Mouse (Mus musculus): ENCODE measurements around the gene Ipmk. TPM values are rescaled to one million over a fixed set of nuclear protein-coding genes. Genes with fewer than 3 reads are reported as not detected.

Gene Ipmk
- total and polyA plus RNA-seq, 3 experiments = 14.7 to 27.1 (median 23.8) TPM

DNA sequence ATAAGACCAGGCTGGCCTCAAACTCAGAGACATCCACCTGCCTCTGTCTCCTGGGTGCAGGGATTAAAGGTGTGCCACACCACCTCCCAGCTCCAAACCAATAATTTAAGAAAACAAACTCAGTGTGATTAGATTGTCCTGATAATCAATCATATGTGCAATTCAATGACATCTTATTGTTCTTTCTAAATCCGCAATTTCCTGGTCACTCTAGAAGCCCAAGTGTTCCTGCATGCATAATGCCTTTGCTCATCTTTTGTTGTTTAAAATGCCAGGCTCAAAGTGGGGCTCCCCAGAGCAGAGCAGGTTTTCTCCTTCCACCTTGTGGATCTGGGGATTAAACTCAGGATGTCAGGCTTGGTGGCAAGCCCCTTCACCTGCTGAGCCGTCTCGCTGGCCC, 37.3 kb upstream of the Ipmk start:
- no peak overlapping the region for H3K27ac ChIP-seq (ENCODE audit: insufficient read depth, low read depth)
- H3K4me2 ChIP-seq (ENCODE audit: insufficient read depth, low read depth, poor library complexity, severe bottlenecking) = no peak overlapping the region
- no peaks in the 10 kb centered on the region for H3K36me3 ChIP-seq (replicated peaks in 1 of 2; ENCODE audit: control insufficient read depth in 1 of 2, insufficient read depth in 1 of 2, low read length in 1 of 2)
- no peak for TF ChIP-seq USF2 (conservative IDR thresholded peaks at IDR 0.05; ENCODE audit: low read depth, low read length)
- TF ChIP-seq NELFE (IDR thresholded peaks at IDR 0.05; ENCODE audit: low read depth, low read length) = no peak
- TF ChIP-seq E2F4 (IDR thresholded peaks at IDR 0.05; ENCODE audit: insufficient replicate concordance, low read depth, low read length) = no peak
- TF ChIP-seq ZMIZ1 (IDR thresholded peaks at IDR 0.05; ENCODE audit: low read depth, low read length) = no peak
- TF ChIP-seq ZKSCAN1 (IDR thresholded peaks at IDR 0.05; ENCODE audit: borderline replicate concordance, low read depth, low read length) = no peak
- no peak for TF ChIP-seq MAZ (IDR thresholded peaks at IDR 0.05; ENCODE audit: low read depth, low read length)
- TF ChIP-seq JUND (conservative IDR thresholded peaks at IDR 0.05; ENCODE audit: low read depth, low read length) = no peak
- no peak for TF ChIP-seq ZC3H11A (IDR thresholded peaks at IDR 0.05; ENCODE audit: low read depth, low read length)
- TF ChIP-seq ELF1 (IDR thresholded peaks at IDR 0.05; ENCODE audit: low read depth, low read length) = no peak
- dilution Hi-C loops (cut with MboI; ENCODE audit: extremely low pct_ligation_motif_present, extremely low pct_unique_long_range_greater_than_20kb, low sequenced_read_pairs) (no loop called here), in situ Hi-C loops (cut with MboI; ENCODE audit: low pct_ligation_motif_present, low pct_unique_long_range_greater_than_20kb, low sequenced_read_pairs) (no loop called here)
- no peak overlapping the region for H3K4me3 ChIP-seq (replicated peaks in 1 of 3; ENCODE audit: low read depth in 2 of 3, low read length in 2 of 3, poor library complexity in 1 of 3)
- H3K9ac ChIP-seq (ENCODE audit: insufficient read depth, low read depth) = no peak overlapping the region
- no peaks in the 10 kb centered on the region for H3K4me1 ChIP-seq (ENCODE audit: control insufficient read depth in 1 of 2, insufficient read depth in 2 of 2)
- peaks cover 4% of the 10 kb centered on the region for H3K9me3 ChIP-seq (replicated peaks; ENCODE audit: low read length)
- DNase-seq (ENCODE audit: extremely low read depth) = no peak
- no peaks in the 10 kb centered on the region for H3K79me2 ChIP-seq (replicated peaks; ENCODE audit: control insufficient read depth, extremely low read depth, insufficient read depth, poor library complexity, severe bottlenecking)
- no peaks in the 10 kb centered on the region for H3K27me3 ChIP-seq (replicated peaks)

- in situ Hi-C loops (cut with MboI; ENCODE audit: low pct_ligation_motif_present, low pct_unique_long_range_greater_than_20kb, low sequenced_read_pairs) (no loop called here), dilution Hi-C loops (cut with MboI; ENCODE audit: extremely low pct_ligation_motif_present, extremely low pct_unique_long_range_greater_than_20kb, low sequenced_read_pairs) (no loop called here)
- H3K4me2 ChIP-seq (ENCODE audit: insufficient read depth, low read depth, poor library complexity, severe bottlenecking) = no peak overlapping the region
- H3K36me3 ChIP-seq (replicated peaks in 1 of 2; ENCODE audit: control insufficient read depth in 1 of 2, insufficient read depth in 1 of 2, low read length in 1 of 2) = no peaks in the 10 kb centered on the region
- no peaks in the 10 kb centered on the region for H3K9me3 ChIP-seq (replicated peaks; ENCODE audit: low read length)
- H3K4me3 ChIP-seq (replicated peaks in 1 of 3; ENCODE audit: low read depth in 2 of 3, low read length in 2 of 3, poor library complexity in 1 of 3) = no peak overlapping the region
- no peak overlapping the region for H3K27ac ChIP-seq (ENCODE audit: insufficient read depth, low read depth)
- no peaks in the 10 kb centered on the region for H3K27me3 ChIP-seq (replicated peaks)
- no peaks in the 10 kb centered on the region for H3K79me2 ChIP-seq (replicated peaks; ENCODE audit: control insufficient read depth, extremely low read depth, insufficient read depth, poor library complexity, severe bottlenecking)
- H3K4me1 ChIP-seq (ENCODE audit: control insufficient read depth in 1 of 2, insufficient read depth in 2 of 2) = no peaks in the 10 kb centered on the region
- no peak for DNase-seq (ENCODE audit: extremely low read depth)
- H3K9ac ChIP-seq (ENCODE audit: insufficient read depth, low read depth) = no peak overlapping the region
- TF ChIP-seq UBTF (IDR thresholded peaks at IDR 0.05; ENCODE audit: low read depth, low read length) (no peak), ZKSCAN1 (IDR thresholded peaks at IDR 0.05; ENCODE audit: borderline replicate concordance, low read depth, low read length) (no peak), IRF4 (IDR thresholded peaks at IDR 0.05; ENCODE audit: low read depth, low read length) (no peak), KAT2A (IDR thresholded peaks at IDR 0.05; ENCODE audit: insufficient replicate concordance, low read length) (no peak), SIN3A (IDR thresholded peaks at IDR 0.05; ENCODE audit: low read length) (no peak), CTCF (conservative IDR thresholded peaks at IDR 0.05 in 1 of 2, IDR thresholded peaks at IDR 0.05 in 1 of 2; ENCODE audit: low read depth in 2 of 2, low read length in 2 of 2) (no peak), TCF12 (IDR thresholded peaks at IDR 0.05; ENCODE audit: low read depth, low read length) (no peak)
These were observed 33.0 kb upstream of the Ipmk start for GRCm38 (mm10) chr10:71314596-71314995.
